Mouse (Mus musculus): ENCODE data around the gene Tmem211.

DNA sequence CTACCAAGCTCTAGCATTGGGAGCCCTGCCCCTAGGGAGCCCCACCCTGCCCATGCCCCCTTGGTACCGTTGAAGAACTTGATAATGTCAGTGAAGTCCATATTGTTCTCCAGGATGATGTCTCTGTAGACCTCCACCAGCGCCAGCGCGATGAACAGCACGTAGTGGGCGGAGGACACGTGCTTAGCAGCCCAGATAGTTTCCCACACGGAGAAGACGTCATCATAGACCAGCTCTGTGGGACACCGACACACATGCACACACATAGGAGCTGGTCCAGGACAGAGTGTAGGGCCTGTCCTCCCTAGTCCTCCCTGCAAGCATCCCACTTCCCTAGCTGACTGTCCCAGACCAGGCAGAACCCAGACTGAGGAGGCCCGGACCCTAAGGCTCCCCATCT, 24.1 kb downstream of the Tmem211 start:
- no peak for TF ChIP-seq CTCF (IDR thresholded peaks at IDR 0.05; ENCODE audit: low read depth)
- TF ChIP-seq EP300 (optimal IDR thresholded peaks at IDR 0.05): no peak
